Mouse (Mus musculus): ENCODE measurements around the gene Crtc3.

Crtc3 gene

DNA sequence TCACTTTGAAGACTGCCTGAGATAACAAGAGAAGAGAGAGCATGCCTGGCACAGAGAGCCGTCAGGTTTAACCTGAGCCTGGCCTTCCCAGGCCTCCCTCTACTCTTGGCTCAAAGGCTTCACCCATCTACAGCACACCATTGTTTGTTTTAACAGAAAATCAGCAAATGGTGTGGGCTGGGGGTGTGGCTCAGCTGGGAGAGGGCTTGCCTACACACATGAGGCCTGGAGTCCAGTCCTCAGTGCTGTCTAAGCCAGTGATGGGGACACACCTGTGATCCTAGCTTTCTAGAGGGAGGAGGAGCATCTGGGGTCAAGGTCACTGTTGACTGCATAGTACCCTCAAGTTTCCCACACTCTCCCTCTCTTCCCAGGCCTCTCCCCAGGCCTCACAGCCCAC is 6.0 kb downstream of the Crtc3 start:
- no peak for DNase-seq (ENCODE audit: low spot score)

DNA sequence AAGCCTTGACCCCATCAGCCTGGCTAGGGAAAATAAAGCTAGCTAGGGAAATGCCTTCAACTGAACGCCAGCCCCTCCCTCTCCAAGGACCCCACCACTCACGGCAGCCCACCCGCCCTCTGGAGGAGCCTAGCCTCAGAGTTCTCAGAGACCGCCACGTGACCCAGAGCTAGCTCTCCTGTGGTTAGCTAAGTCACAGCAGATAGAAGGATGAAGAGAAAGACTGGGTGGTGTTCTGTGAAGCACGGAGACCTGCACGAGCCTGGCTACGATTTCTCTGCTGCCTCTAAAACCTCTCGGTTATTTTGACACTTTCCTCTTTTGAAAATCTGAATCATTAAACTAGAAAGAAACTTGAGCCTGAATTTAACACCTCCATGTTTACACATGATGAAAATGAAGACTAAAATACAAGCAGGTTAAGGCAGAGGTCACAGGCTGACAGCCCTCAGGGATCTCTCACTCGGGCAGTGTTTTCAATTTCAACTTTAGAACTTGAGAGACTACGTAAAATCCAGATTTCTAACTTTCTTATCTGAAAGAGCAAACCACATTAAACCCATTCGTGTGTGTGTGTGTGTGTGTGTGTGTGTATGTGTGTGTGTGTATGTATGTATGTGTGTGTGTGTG is 8.3 kb downstream of the Crtc3 start:
- DNase-seq (ENCODE audit: low spot score) = no peak

DNA sequence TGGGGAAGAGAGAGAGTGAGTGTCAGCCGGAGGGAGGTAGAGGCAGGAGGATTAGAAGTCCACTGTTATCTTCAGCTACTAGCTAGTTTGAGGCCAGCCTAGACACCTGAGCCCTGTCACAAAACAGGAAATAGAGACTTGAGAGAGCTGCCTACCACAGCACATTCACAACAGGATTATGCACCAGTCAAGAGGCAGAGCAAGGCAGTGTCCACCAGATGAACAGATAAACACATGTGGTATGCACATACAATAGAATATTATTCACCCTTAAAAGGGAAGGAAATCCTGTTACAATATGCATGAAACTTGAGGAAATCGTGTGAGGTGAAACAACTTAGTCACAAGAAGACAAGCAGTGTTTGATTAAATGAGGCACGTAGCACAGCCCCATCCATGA is 16.4 kb downstream of the Crtc3 start:
- no peak for DNase-seq (ENCODE audit: low spot score)

DNA sequence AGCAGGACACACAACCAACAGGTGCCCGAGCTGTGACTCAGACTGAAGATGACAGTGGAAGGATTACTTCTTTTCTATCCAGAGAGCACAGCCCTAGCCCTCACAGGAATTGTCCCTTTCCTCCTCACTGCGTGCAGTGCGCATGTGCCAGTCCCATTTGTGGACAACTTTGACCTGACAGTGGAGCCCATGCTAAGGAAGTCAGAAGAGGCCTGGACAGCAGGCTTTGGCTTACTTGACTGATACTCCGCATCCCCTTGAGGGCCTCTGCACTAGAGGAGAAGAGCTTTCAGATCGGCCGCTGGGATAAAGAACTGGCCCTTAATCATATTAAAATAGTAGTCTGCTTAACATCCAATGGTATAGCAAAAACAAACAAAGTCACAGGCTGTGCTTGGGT is 17.8 kb downstream of the Crtc3 start:
- DNase-seq (ENCODE audit: low spot score) = no peak

DNA sequence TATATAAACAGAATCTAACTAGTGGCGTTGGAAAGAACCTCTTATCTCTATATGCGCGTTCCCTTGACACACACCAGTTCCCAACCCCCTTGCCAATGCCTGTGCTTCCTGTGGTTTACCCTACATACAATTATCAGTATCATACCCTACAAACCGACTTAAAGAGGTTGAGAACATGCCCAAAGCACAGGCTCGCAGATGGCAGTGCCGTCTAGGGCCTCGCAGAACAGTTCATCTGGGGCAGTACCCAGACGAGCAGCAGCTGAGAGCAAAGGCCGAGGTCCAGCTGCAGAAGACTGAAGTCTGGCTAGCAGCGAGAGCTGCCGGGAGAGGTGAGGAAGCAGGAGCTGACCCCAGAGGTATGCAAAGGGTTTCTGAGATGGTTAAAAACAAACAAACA is 21.5 kb downstream of the Crtc3 start:
- DNase-seq (ENCODE audit: low spot score) = no peak

DNA sequence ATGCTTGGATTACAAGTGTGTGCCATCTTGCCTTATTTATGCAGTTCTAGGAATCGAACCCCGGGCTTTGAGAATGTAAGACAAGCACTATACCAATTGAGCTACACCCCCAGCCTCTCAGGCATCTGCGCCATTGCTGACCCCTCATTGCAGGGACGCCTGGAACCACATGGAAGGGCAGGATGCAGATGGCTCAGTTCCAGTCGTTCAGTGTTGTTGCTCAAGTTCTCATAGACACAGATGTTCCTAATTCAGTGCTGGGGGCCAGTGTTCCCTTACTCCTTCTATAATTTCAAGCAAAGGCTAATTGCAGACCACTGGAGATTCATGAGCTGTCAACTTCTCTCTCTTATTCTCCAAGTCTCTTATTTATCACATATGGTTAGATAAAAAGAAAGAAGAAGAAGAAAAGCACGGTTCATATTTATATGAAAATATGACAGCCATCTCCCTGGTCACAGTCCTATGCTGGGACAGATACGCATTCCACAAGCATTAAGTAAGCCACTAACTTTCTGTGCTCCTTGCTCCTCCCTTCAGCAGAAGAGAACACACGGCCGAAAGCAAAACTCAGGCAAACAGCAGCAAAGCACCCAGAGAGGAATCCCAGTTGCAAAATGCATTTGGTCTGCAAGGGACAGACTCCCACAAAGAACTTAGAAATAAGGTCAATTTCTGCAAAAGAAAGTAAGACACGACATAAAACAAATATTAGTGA is 22.3 kb downstream of the Crtc3 start:
- DNase-seq (ENCODE audit: low spot score) = no peak

DNA sequence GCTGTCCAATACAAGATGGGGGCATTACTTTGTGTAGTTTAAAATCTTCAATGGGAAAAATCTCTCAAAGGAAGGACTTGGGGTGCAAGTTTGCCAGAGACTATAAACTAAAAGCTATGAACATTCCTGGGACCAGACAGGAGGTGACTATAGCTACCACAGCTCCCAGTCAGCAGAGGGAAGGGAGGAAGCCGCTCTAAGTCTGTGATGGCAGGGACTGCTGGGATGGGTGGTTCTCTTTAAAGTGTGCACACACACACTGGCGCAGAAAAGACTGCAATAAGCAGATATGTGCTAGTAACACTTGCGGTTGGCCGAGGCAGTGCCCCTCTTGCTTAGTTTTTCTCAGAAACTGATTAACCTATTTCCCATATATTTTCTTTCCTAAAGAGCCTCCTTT is 27.6 kb downstream of the Crtc3 start:
- DNase-seq (ENCODE audit: low spot score) = no peak

DNA sequence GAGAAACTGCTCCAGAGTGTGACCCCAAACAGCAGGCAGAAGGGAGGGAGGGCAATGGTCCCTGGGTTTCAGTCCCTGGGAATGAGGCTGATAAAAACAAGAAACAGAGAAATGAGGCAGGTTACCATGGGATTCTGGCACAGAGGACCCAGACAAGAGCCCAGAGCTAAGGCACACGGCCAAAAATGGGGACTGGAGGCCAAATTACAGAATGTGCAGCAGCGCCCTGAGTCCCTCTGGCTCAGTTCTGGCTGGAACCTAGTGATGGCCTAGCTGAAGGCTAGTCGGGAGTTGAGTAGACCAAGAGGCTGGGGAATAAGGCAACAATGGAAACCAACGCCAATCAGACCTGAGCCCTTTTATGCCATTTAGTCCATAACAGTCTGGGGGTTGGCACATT is 28.1 kb downstream of the Crtc3 start:
- peak; percentile 41 for DNase-seq (ENCODE audit: low spot score)

DNA sequence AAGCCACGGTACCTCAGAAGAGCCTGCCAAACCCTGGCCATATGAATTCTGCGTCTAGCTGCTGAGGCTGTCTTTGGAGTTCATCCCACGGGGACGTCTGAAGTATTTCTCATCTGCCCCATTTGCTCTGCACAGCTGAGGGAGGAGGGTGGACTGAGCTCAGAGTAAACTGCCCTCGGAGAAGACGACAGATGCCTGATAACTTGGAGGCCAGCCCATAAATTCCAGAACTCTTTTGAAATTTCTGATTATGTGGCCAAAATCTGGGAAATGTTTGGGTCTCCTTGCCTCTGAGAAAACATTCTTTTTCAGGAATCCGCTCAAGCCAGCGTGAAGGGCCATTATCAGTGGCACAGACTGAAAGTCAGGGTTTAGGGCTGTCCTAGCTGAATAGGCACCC is 30.8 kb downstream of the Crtc3 start:
- no peak for DNase-seq (ENCODE audit: low spot score)

DNA sequence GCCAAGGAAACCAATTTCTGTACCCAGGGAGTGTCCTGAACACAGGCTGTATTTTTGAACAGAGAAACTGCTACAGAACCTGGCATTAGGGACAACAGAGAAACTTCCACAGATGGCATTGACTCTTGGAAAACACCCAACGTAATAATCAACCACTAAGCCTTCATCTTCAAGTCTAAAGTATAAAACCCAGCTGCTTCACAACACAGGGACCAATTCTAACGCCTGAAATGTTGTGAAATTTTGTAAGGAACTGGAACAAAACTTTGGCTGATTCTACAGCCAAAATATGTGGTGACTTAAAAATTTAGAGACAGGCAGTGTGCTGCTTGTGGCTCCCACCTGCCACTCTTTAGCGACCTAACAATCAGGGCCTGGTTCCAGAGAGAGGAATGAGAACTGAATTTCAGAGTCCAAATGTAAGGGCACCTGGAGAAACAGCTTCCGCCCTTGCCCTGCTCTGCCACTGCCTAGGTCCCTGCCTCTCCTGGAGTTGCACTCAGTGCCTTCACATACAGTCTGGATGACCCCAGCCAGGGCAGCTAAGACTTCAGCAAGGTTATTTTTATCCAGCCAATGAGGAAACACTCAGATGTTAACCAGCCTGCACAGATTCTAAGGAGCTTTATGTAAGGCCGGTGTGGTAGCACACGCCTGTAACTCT is 33.2 kb downstream of the Crtc3 start:
- DNase-seq (ENCODE audit: low spot score) = no peak

DNA sequence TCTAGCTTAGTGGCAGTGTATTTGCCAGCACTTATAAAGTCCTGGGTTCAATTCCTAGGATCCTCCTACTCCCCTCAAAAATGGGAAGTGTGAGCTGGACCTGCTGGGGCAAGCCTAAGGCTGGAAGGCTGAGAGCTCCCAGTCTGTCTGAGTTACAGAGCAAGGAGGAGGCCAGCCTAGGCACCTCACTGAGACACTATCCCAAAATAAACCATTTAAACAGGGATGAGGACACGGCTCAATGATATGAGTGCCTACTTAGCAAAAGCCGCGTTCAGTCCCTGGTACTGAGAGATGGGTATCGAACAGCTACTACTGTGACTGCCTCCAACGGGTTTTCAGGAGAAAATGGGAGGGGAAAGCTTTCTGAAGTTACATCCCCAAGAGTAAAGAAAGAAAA is 33.8 kb downstream of the Crtc3 start:
- DNase-seq (ENCODE audit: low spot score) = no peak

DNA sequence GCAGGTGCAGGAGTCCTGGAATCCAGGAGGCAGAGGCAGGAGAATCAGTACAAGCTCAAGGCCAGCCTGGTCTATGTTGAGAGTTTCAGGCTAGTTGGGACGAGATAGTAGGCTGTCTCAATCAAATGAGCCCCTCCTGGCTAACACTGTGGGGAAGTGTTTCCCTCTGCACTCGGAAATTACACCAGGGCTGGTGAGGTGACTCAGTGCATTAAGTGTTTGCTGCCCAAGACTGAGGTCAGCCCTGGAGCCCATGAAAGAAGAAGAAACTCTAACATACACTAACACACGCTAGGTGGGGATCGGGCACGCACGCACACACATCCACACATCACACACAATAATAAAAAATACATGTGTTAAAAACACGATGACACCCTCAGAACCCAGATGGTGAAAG is 34.3 kb downstream of the Crtc3 start:
- DNase-seq (ENCODE audit: low spot score) = no peak

DNA sequence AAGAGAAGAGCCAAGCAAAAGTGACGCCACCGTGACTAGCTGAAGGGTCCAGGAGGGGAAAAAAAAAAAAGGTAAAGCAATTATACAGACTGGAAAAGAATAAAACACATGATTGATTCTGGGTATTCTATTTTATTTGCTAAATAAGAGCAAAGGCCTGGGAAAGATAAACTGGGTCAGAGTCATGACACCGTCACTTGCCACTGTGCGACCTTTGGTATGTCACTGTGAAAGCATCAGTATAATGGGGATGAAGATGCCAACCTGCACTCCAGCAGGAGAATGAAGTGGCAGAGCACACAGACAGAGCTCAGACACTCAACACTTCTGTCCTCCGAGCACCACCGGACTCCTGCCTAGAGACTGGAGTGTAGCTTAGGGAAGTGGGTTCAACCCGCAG is 34.7 kb downstream of the Crtc3 start:
- DNase-seq (ENCODE audit: low spot score) = no peak

DNA sequence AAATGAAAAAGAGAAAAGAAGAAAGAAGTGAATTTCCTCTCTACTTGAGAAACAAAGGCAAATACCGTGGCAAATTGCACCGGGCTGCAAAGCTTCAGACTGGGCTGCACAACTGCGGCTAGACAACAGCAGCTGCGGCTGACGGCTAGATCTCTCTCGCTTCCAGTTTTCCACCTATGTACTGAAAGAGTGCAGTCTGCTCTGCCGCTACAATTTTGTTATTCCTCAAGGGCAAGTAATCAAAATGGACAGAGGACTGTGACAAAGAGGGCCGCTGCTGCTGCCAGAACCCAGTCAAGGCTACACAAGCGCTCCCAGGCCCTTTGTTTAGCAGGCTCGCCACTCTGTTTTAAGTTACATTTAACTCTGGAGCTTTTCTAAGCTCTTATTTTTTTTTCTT is 35.6 kb downstream of the Crtc3 start:
- DNase-seq (ENCODE audit: low spot score) = no peak

DNA sequence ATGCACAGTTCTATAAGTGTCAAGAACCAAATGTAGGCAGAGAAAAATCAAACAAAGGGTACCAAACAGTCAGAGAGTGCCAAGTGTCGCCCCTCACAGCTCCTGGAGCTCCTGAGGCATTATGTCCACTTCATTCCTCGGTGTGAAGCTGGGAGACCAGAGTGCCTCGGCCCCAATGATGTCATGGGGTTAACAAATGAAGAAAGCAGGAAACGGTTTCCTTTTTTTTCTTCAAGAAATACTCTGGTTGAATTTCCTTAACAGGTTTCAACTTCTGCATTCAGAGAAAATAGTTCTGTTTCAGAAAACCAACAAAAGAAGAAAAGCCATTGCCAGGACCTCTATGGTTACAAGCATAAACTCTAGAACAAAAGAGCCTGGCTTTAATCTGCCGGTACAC is 36.4 kb downstream of the Crtc3 start:
- no peak for DNase-seq (ENCODE audit: low spot score)

DNA sequence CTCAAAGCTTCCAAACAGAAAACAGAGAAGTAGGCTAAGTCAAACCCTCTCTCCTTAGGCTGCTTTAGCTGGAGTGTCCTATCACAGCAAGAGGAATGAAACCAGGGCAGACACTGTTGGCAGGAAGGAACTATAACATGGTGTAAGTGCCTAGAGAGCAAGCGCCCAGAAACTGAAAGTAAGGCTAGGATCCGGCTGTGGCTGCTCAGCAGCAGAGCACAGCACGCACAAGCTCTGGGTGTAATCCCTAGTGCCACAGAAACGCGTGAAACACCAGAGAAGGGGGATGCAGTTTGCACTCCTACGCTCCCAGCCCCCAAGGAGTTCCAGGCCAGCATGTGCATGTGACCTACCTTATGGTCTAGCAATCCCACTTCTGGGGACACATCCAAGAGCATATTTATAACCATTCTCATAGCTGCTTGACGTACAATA is 41.2 kb downstream of the Crtc3 start:
- no peak for DNase-seq (ENCODE audit: low spot score)

DNA sequence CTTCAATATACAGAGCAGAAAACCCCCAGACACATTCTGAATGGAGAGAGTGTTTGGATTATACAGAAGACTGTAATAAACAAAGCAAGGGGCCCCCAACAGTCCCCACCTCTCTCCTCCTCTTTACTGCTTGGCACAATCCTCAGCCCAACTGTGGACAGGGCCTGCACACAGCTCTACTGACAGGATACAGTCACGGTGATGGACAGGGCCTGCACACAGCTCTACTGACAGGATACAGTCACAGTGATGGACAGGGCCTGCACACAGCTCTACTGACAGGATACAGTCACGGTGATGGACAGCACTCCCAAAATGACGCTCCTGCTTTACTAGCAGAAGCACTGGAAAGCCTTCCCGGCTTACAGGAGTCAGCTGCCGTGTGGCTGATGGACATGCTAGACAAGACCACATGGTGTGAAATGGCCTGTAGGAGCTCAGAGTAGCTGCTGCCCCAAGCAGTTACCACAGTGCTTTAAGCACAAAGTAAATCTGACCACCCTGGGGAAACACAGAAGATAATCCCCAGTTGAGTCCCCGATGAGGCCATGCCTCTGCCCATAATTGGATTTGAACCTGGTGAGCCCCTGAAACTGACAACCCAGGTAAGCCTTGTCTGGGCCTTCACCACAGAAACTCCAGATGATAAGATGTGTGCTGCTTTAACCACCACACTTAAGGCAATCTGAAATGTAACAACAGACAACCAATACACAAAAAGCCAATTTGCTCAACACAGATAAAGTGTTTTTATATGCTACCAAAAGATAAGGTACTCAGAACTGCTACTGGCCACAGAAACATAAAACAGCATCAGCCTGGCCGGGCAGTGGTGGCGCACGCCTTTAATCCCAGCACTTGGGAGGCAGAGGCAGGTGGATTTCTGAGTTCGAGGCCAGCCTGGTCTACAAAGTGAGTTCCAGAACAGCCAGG is 42.3 kb downstream of the Crtc3 start:
- no peak for DNase-seq (ENCODE audit: low spot score)

DNA sequence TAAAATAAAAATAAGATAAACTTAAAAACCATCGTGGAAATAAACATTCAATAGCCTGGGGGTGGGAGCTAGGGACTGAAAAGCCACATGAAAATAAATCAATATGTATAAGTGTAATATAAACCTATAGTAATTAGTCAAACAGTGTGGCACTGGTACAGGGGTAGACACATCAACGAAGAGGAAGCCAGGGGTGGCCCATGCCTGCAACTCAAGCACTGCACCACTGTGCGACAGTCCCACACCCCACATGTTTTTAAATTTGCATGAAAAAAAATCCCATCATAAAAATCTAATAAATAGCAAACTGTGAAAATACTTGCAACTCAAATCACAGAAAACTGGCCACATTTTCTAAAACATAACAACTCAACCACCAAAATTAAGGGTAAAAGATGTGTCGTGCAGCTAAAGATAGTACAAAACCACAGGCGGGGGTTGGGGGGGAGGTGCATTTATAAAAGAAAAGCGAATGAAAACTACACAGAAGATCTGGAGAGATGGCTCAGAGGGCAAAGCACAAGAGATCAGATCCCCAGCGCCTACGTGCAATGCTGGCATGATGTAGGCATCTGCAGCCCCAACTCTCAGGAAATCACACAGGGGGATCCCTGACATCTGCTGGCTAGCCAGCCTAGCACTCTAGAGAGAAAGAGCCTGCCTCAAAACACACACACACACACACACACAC is 45.6 kb downstream of the Crtc3 start:
- no peak for DNase-seq (ENCODE audit: low spot score)

DNA sequence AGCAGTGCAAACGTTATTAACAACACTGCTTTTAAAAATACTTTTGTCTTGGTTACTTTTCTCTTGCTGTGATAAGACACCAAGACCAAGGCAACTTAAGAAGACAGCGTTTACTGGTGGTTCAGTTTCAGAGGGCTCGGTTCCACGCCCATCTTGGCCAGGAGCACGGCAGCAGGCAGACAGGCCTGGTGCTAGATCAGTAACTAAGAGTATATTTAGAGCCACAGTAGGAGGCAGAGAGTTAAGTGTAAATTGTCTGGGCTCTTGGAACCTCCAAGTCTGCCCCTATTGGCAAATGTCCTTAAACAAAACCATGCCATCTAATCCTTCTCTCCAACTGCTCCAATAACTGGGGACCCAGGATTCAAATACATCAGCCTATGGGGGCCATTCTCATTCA is 46.1 kb downstream of the Crtc3 start:
- DNase-seq (ENCODE audit: low spot score) = no peak

DNA sequence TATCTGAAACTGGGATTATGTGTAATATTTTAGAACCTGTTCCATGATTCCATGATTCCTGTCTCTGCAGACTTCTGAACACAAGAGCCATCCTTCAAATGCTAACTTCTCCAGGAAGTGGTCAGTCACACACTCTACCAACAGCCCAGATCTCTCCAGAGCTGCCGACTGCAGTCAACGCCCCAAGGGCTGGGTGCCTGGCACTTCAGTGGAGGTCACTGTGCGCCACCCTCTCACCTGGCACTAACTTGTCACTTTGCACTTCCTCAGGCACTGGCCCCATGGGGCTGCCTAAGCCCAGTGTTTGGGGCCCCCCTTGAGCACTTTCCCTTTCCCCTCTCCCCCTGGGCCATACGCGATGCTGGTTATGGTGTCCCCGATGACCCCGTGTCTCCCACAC is 46.8 kb downstream of the Crtc3 start:
- no peak for DNase-seq (ENCODE audit: low spot score)

DNA sequence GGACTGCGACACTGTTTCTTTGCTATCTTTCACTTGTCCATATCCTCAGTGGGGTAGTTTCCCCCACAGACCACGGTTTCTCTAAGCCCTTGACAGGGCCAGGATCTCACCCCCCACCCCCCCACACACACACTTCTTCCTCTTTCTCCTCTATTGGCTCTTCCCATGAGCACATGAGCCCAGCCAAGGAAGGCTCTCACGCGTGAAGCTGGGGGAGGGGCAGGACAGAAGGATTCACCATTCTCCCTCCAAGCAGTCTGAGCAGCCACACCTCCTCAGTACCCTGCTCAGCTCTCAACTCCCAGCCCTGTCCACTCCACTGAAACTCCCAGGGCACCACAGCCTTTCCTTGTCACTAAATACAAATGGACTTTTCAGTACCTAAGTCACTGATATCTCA is 47.2 kb downstream of the Crtc3 start:
- DNase-seq (ENCODE audit: low spot score) = no peak

DNA sequence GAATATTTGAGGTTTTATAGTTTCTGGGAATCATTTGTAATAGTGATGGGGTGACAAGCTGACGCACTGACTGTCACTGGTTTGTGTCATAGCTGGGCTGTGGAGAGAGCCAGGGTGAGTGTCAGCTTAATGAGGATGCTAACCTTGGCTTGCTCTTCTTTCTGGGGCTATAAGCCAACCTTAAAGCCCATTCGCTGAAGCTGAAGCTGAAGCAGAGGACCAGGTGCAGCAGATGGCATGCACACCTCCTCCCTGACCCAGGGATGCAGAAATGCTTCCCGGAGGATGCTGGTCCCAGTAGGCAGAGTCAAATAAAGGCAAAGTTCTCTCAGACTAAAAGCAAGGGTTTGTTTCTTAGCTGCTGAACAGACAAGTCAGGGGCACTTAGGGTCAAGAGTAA is 48.7 kb downstream of the Crtc3 start:
- no peak for DNase-seq (ENCODE audit: low spot score)
